Comparison of ENCODE assay signal across 28 mouse cellular contexts in the genomic region with DNA sequence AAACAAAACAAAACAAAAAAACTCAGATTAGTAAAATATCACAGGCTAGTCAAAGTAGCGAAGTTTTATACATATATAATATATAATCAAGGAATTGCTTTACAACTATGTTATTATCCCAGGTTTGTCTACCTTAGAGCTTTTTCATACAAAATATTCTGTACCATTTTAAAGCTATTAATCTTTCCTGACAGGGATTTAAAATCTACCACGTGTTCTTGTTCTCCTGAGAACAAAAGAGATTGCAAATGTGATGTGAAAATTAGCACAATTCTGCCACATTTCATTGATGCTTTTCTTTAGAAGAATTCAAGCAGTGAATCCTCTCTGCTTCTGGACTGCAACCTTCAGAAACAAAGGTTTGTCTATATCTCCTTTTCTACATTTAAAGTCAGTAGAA. TPM values are rescaled to one million over a fixed set of nuclear protein-coding genes. Genes with fewer than 3 reads are reported as not detected.
DNase-seq lines count a peak whose midpoint lies in the region; ATAC-seq and TF ChIP-seq lines count a peak whose summit lies in the region.
"Had no signal": no experiment of that assay in that cellular context is flagged by ENCODE, and none has a peak within 500 bp of the region (broad histone marks: within the 10 kb centered on the region; RNA-seq: fewer than 3 reads in every experiment).

No protein-coding gene starts in this region.

- H3K4me3 ChIP-seq in forebrain, embryonic 16.5 days (replicated peaks; ENCODE audit: low read length) = no peak overlapping the region
- H3K4me3 ChIP-seq in forebrain, embryonic 13.5 days = no peak overlapping the region
- H3K4me3 ChIP-seq in forebrain, postnatal 0 days (ENCODE audit: low read depth, low read length) = no peak overlapping the region
- no peak overlapping the region for H3K4me3 ChIP-seq in forebrain, embryonic 14.5 days (ENCODE audit: low read depth, low read length)

- TF ChIP-seq CTCF in forebrain, postnatal 0 days (IDR thresholded peaks at IDR 0.05; ENCODE audit: low read depth) = no peak
- TF ChIP-seq CTCF in brain, embryonic 14.5 days (IDR thresholded peaks at IDR 0.05; ENCODE audit: borderline replicate concordance, extremely low read depth, insufficient read depth, insufficient read length) = no peak

- peak; percentile 61; the same call in 1 of the 2 replicates for ATAC-seq in forebrain, embryonic 16.5 days
- no peak for ATAC-seq in forebrain, embryonic 13.5 days
- peak; percentile 66; the same call in 1 of the 2 replicates for ATAC-seq in forebrain, postnatal 0 days
- no peak for ATAC-seq in forebrain, embryonic 14.5 days
- ATAC-seq: activated CD4-positive, CD25-positive, alpha-beta regulatory T cell, adult 4 months; CD4-positive, CD25-positive, alpha-beta regulatory T cell, adult 4 months; Patski had no signal

- H3K9ac ChIP-seq in forebrain, embryonic 16.5 days (replicated peaks; ENCODE audit: low read depth, low read length) = no peak overlapping the region
- no peak overlapping the region for H3K9ac ChIP-seq in forebrain, embryonic 13.5 days
- no peak overlapping the region for H3K9ac ChIP-seq in forebrain, postnatal 0 days
- H3K9ac ChIP-seq in forebrain, embryonic 14.5 days (ENCODE audit: low read length) = no peak overlapping the region

- no peak overlapping the region for H3K27ac ChIP-seq in forebrain, embryonic 16.5 days (ENCODE audit: low read length)
- H3K27ac ChIP-seq in forebrain, embryonic 13.5 days = no peak overlapping the region
- no peak overlapping the region for H3K27ac ChIP-seq in forebrain, postnatal 0 days (ENCODE audit: low read depth, low read length)
- no peak overlapping the region for H3K27ac ChIP-seq in forebrain, embryonic 14.5 days (ENCODE audit: low read depth, low read length)

- no peaks in the 10 kb centered on the region for H3K27me3 ChIP-seq in forebrain, embryonic 16.5 days (replicated peaks; ENCODE audit: control insufficient read depth, insufficient read depth, low read length)
- no peaks in the 10 kb centered on the region for H3K27me3 ChIP-seq in forebrain, embryonic 13.5 days
- H3K27me3 ChIP-seq in forebrain, postnatal 0 days (ENCODE audit: insufficient read depth, low read length) = no peaks in the 10 kb centered on the region
- H3K27me3 ChIP-seq in forebrain, embryonic 14.5 days (replicated peaks; ENCODE audit: control insufficient read depth, insufficient read depth, low read length) = no peaks in the 10 kb centered on the region
- H3K27me3 ChIP-seq: CH12.LX had no signal

- no peaks in the 10 kb centered on the region for H3K36me3 ChIP-seq in forebrain, embryonic 16.5 days (ENCODE audit: control insufficient read depth, insufficient read depth)
- no peaks in the 10 kb centered on the region for H3K36me3 ChIP-seq in forebrain, embryonic 13.5 days (ENCODE audit: poor library complexity, severe bottlenecking)
- H3K36me3 ChIP-seq in forebrain, postnatal 0 days (ENCODE audit: insufficient read depth) = no peaks in the 10 kb centered on the region
- H3K36me3 ChIP-seq in forebrain, embryonic 14.5 days (ENCODE audit: control insufficient read depth, insufficient read depth, low read length) = no peaks in the 10 kb centered on the region
- H3K36me3 ChIP-seq: G1E had no signal

- no peak for TF ChIP-seq POLR2A in brain, embryonic 14.5 days (IDR thresholded peaks at IDR 0.05; ENCODE audit: borderline replicate concordance, extremely low read depth, insufficient read depth, insufficient read length, poor library complexity, severe bottlenecking)

- no peak for DNase-seq in forebrain, postnatal 0 days
- DNase-seq in forebrain, embryonic 14.5 days (ENCODE audit: low spot score) = no peak
- peak; percentile 10 for DNase-seq in brain, adult 2 months (ENCODE audit: low read depth, low spot score)
- peak; percentile 12 for DNase-seq in brain, embryonic 14.5 days (ENCODE audit: low read depth)
- DNase-seq in kidney, postnatal 14 days = no peak
- no peak for DNase-seq in heart, postnatal 25 days (ENCODE audit: low spot score)
- DNase-seq: adrenal gland, adult 2 months; adrenal gland, adult 8-10 months; adrenal gland, postnatal 10 days; adrenal gland, postnatal 14 days; adrenal gland, postnatal 25 days; adrenal gland, postnatal 36 days; B cell, adult 2 months; cerebellum, adult 11 months; cerebellum, adult 11-12 months; cerebellum, adult 18-20 months; cerebellum, adult 2 months had no signal

- no peaks in the 10 kb centered on the region for H3K9me3 ChIP-seq in forebrain, embryonic 16.5 days (ENCODE audit: control insufficient read depth, low read length)
- no peaks in the 10 kb centered on the region for H3K9me3 ChIP-seq in forebrain, embryonic 13.5 days (replicated peaks)
- H3K9me3 ChIP-seq in forebrain, postnatal 0 days (ENCODE audit: low read length) = no peaks in the 10 kb centered on the region
- H3K9me3 ChIP-seq in forebrain, embryonic 14.5 days (replicated peaks; ENCODE audit: control insufficient read depth, low read length) = no peaks in the 10 kb centered on the region
- H3K9me3 ChIP-seq: G1E had no signal

- 52% methylated on average over 2 of the region's 2 CpGs for WGBS in forebrain, embryonic 16.5 days
- 52% methylated on average over 2 of the region's 2 CpGs for WGBS in forebrain, embryonic 13.5 days
- 46% methylated on average over 2 of the region's 2 CpGs for WGBS in forebrain, postnatal 0 days
- WGBS in forebrain, embryonic 14.5 days = 50% methylated on average over 2 of the region's 2 CpGs

- H3K4me2 ChIP-seq in forebrain, embryonic 16.5 days (ENCODE audit: low read length) = no peak overlapping the region
- no peak overlapping the region for H3K4me2 ChIP-seq in forebrain, embryonic 13.5 days
- no peak overlapping the region for H3K4me2 ChIP-seq in forebrain, postnatal 0 days (ENCODE audit: low read depth)
- no peak overlapping the region for H3K4me2 ChIP-seq in forebrain, embryonic 14.5 days (ENCODE audit: low read length)

- intact Hi-C loops in heart, postnatal 25 days (cut with DNase I) = no loop called here

- no peaks in the 10 kb centered on the region; the same call in 1 of the 2 replicates for H3K4me1 ChIP-seq in forebrain, embryonic 16.5 days (replicated peaks; ENCODE audit: control insufficient read depth, insufficient read depth, low read length)
- no peaks in the 10 kb centered on the region for H3K4me1 ChIP-seq in forebrain, embryonic 13.5 days
- H3K4me1 ChIP-seq in forebrain, postnatal 0 days (ENCODE audit: insufficient read depth) = no peaks in the 10 kb centered on the region
- no peaks in the 10 kb centered on the region for H3K4me1 ChIP-seq in forebrain, embryonic 14.5 days (ENCODE audit: control insufficient read depth, insufficient read depth, low read length)

RNA-seq across cellular contexts. Expression of gene Mettl21e, which starts 4.3 kb away (rescaled TPM):
- polyA plus RNA-seq in forebrain, embryonic 16.5 days (2015; fragmentation: Nextera tagmentation; extraction: Ambion mirVana) = 0.08 TPM in 1 of 2 replicates, not detected in the other
- polyA plus RNA-seq in forebrain, embryonic 13.5 days (2015; fragmentation: Nextera tagmentation; extraction: Ambion mirVana) = 0.08 TPM in 1 of 2 replicates, not detected in the other
- total RNA-seq in forebrain, postnatal 0 days (2014; rRNA removed) = not detected in 2 replicates
- not detected in 2 replicates for polyA plus RNA-seq in forebrain, postnatal 0 days (2015; fragmentation: Nextera tagmentation; extraction: Ambion mirVana)
- 0.06 TPM in 1 of 2 replicates, not detected in the other for polyA plus RNA-seq in forebrain, embryonic 14.5 days (2014; fragmentation: Nextera tagmentation; extraction: Ambion mirVana)
- not detected in 2 replicates for polyA plus RNA-seq in brain, embryonic 14.5 days (2012; rRNA removed)
- total RNA-seq in heart, postnatal 25 days (2021) = under 1 TPM in 1 of 2 experiments, not detected in 1; 0.08 TPM
- total RNA-seq: adrenal gland, adult 18-20 months; adrenal gland, adult 2 months; adrenal gland, postnatal 14 days; adrenal gland, postnatal 25 days; adrenal gland, postnatal 36 days; CH12.LX; ES-E14; MEL had no signal
- polyA plus RNA-seq: activated CD4-positive, CD25-positive, alpha-beta regulatory T cell, adult 4 months; adrenal gland, adult 2 months; C2C12; CD4-positive, CD25-positive, alpha-beta regulatory T cell, adult 4 months; cerebellum, adult 2 months; G1E; Patski had no signal

Comparison
In these comparisons a context has a peak if more than half of its experiments do, and no peak if none do; other contexts are left out.
1. ATAC-seq: peak in forebrain, embryonic 16.5 days (single experiment) and forebrain, postnatal 0 days (single experiment); none in forebrain, embryonic 13.5 days (single experiment) and forebrain, embryonic 14.5 days (single experiment).
2. DNase-seq: peak in brain, adult 2 months (single experiment) and brain, embryonic 14.5 days (single experiment); none in forebrain, postnatal 0 days (single experiment), forebrain, embryonic 14.5 days (single experiment), kidney, postnatal 14 days (single experiment) and heart, postnatal 25 days (single experiment).